Mouse (Mus musculus) kidney, adult 9 months (tissue): Measurements from ENCODE around the gene Gm44790.

Source experiments
- DNase-seq: peaks from one replicate; pipeline ENCODE4 v3.0.0; 2022

Gene Gm44790

DNA sequence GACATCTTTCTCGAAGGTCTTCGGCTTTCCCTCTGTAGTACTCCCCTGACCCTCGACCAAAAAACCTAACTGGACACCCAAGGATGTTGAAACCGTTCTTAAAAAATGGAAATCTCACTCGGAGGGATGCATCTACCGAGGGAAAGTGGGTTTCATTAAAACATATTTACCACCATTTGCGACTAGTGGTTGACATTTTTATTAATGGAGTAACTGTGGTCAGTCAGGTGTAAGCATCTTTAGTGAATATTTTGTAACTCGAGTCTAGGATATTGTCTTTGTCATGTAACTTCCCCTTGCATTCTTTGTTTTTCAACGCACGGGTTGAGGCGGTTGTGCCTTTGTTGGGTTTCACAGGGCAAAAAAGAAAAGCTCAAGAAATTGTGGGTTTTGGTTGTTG, 21.5 kb upstream of the Gm44790 start:
- no peak for DNase-seq

DNA sequence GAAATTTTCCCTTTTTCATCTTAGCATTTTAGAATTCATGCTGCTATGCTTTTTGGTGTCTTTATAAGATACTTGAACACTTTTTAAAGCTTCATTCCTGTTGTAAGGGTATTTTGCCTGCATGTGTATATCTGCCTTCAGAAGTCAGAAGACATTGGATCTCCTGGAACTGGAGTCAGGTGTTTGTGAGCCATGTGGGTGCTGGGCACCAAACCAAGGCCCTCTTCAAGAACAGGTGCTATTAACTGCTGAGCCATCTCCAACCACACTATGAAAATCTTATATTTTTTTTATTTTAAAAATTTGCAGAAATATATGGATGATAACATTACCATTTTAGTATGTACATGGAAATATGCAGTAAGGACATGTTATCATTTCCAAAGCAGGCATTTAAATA, 20.2 kb upstream of the Gm44790 start:
- no peak for DNase-seq

DNA sequence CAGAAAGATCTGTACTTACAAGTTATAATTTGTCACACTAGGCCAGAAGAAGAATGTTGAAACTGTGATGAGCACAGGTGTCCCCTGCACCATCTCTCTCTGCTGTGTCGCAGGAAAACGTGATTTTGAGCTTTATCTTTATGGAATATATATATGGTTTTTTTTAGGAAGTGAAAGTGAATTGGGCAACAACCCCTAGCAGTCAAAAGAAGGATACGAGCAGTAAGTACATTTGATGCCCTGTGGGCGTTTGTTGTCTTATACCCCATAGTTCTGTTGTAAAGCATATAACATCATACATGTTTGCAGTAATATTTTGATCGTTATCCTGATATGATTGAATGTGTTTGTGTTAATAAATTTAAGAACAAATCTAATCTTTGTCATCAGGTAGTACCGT, 7.7 kb upstream of the Gm44790 start:
- no peak for DNase-seq

DNA sequence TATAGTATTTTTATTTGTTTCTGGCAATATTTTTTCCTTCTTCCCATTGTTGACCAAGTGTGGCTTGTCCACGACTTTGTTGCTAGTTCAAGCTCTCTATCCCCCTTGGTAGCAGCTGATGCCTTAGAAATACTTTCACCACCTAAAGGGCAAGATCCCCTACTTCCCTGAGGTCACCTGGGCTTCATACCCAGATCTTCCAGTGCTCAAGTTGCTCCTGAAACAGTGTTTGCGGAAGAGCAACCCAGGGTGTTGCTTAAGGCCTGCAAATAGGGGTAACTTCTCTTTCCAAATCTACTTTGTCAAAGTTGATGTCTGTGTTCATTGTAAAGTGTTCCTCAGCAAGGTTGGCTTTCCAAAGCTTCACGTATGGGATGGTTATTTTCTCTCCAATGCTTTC, 7.2 kb upstream of the Gm44790 start:
- DNase-seq: no peak

DNA sequence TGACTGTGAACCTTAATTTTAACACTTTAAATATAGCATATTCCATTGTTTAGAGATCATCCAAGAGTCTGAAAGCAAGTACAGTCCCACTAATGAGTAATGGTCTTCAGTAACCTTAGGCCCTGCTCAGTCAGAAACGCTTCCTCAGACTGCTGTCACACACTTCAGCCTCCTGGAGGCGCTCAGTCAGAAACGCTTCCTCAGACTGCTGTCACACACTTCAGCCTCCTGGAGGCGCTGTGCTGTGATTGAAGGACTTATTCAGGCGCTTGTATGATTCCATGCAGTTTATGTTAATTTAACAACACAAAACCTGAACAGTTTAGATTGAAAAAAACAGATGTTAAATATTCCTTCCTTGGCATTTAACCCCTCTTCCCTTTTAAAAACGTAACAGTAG, 6.0 kb upstream of the Gm44790 start:
- DNase-seq: no peak

DNA sequence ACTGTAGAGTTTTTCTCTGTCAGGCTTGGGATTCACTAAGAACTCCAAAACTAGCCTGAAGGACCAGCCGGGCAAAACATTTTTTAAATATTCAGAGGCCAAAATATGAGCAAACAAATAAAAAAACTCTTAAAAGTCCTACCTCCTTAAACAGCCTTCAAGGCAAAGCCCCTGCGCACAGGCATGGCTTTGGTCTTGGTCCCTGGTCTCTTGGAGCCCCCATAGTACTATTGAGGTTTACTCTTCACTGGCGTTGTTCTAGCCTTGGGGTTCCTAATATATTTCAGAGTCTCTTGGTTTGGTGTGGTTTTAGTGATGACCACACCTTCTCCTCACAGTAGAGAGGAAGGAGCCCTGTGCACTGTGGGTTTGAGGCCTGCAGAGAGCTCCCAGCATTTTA, 5.1 kb downstream of the Gm44790 start:
- no peak for DNase-seq

DNA sequence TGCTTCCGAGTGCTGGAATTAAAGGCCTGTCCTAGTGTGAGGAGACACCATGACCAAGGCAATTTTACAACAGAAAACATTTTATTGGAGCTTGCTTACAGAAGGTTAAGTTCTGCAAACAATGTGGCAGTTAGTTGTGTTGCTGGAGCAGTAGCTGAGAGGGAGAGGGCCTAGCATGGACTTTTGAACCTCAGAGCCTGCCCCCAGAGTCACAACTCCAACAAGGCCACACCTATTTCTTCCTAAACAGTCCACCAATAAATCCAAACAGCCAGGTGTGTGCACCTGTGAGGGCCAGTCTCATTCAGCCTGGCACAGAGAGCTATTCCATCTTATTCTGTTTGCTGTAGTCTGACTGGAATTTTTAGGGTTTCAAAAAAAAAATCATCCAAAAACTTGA, 7.2 kb downstream of the Gm44790 start:
- no peak for DNase-seq

DNA sequence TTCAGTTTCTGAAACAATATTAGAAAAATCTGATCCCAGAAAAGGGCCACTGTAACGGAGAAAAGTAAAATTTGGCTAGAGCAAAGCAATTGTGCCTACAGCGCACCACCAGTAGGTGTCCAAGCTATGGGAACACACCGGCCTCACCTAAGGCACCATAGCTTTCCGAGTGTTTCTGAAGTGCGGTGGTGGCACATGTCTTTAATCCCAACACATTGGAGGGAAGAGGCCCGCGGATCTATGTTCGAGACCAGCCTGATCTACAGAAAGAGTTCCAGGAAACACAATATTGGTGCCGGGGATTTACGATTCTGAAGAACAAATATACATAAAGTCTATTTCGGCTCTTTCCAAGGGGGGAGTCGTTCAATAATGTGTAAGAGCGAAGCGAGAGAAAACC, 11.3 kb downstream of the Gm44790 start:
- DNase-seq: peak; percentile 72

DNA sequence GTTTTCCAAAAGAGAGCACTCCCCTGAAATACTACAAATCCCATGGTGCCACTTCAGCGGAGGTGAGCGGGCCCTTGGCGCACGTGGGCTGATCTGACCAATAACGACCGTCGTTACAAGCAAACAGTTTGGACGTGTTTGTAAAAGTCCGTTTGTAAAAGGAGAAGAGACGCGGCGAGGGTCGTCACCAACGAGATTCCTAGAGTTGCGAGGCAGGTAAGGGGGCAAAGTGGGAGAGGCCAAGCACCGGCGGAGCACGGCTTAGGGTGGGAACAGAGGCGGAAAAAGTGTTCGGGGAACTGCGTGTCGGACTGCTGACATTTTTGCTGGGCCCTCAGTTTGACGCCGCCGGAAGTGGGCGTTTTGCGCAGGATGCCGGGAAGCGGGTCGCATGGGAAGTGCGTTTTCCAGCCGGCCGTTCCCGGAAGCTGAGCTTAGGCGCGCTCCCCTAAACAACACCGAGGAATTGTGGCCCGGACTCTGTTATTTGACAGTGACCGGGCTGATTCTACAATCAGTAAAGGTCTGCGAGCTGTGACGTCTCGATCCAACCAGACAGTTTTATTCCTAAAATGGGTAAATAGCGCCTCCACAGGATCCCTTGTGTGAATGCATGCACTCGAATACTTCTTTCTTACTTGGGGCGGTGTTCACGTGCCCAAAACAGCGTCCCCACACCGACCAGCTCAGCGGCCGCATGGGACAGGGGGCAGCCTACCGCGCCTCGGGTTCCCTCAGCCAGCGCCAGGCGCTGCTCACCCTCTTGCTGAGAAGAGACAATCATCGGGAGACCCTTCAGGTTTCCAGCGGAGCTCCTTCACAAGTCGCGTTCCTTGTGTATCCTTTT, 12.0 kb downstream of the Gm44790 start, which contains the start of gene C87436:
TSS of gene C87436 (plus strand) at position 103 of the 847 bp plus-strand sequence.
- peak; percentile 97 for DNase-seq

DNA sequence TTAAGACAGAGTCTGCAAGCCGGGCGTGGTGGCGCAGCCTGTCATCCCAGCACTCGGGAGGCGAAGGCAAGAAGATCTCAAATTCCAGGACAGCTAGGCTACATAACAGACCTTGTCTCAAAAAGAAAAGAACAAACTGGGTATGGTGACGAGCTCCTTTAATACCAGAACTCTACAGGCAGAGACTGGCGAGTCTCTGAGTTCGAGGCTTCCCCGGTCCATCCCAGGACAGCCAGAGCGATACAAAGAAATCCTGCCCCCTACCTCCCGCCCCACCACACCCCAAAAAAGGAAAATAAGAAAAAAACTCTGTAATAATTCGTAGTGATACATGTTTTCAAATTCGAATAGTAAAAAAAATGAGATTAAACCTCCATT, 12.7 kb downstream of the Gm44790 start:
- DNase-seq: no peak

DNA sequence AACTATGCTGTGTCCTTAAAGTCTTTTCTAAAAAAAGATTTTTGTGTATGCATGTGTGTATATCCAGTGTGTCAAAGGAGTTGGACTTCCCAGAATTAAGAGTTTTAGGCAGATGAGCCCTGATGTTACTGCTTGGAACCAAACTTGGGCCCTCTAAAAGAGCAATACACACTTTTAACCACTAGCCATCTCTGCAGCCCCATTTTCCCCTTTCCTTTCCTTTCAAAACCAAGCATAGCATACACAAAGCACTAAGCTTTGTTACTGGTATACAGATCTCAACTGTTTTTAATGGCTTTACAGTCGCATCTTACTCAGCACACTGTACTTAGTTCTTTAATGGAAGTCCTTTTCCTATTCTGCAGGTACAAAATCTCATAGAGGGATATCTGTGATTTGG, 13.1 kb downstream of the Gm44790 start:
- no peak for DNase-seq

DNA sequence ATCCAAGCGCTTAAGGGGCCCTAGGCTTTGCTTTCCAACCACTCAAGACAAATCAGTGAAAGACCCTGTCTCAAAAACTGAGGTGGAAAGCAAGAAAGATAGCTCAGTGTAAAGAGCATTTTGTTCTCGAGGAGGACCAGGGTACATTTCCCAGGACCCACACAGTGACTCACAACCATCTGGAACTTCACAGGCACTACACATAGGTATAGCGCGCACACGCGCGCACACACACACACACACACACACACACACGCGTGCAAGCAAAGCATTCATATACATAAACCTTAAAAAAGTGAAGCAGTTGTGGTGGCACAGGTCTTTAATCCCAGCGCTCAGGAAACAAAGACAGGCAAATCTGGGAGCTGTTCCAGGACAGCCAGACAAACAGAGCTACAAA, 15.1 kb downstream of the Gm44790 start:
- no peak for DNase-seq

DNA sequence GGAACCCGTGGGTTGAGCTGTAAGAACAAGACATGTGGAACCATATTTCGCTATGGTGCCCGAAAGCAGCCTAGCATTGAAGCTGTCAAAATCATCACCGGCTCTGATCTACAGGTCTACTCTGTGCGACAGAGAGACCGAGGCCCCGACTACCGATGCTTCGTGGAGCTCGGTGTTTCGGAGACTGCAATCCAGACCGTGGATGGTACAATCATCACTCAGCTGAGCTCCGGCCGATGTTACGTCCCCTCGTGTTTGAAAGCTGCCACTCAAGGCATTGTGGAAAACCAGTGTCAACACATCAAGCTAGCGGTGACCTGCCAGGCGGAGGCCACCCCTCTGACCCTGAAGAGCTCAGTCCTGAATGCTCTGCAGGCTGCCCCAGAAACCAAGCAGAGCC, 19.1 kb downstream of the Gm44790 start:
- DNase-seq: no peak

DNA sequence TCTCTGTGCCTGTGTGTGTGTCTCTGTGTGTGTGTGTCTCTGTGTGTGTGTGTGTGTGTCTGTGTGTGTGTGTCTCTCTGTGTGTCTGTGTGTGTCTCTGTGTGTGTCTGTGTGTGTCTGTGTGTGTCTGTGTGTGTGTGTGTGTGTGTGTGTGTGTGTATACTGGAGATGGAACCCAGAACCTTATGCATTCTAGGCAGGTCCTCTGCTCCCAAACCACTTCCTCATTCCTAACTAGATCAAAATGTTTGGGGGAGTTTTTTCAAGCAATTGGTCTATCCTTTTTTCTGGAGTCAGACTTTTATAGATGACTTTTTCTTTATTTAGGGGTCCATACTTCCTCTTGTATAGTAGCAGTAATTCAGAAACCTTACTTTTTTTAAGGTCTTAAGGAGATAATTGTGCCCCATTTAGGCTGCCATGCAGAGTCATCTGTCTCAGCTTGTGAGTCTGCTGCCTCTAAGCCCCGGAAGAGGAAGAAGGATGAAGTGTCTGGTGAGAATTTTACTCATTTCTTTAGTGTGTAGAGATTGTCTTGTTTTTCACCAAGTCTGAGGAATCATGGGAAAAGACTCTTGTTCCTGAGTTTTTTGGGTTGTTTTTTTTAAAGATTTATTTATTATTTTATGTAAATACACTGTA, 20.6 kb downstream of the Gm44790 start:
- no peak for DNase-seq

DNA sequence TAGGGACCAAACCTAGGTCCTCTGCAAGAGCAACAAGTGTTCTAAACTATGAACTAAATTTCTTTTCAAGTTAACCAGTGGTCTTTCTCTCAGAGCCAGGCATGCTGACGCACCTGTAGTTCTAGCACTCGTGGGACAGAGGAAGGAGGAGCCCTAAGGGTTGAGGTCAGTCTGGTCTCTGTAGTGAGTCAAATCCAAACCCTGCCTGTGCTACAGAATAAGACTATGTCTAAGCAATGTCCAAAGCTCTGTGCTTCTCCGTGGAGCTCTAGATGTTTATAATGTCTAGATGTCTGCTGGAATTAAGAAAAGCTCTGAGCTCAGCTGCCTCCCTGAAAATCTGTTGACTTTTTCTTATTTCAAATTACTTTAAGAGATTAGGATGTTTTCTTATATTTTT, 30.3 kb downstream of the Gm44790 start:
- no peak for DNase-seq

DNA sequence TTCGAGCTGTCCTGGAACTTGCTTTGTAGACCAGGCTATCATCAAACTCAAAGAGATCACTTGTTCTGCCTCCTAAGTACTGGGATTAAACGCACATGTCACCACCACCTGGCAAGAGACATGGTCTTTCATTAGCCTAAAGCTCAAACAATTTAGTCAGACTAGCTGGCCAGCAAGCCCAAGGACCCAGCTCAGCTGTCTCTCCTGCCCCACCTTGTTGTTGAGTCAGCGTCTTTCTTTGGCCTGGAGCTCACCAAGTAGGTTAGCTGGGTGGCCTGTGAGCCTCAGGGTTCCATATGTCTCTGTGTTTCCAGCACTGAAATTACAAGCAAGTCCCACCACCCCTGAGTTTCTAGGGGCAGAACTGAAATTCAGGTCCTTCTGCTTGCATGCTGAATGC, 36.6 kb downstream of the Gm44790 start:
- no peak for DNase-seq

DNA sequence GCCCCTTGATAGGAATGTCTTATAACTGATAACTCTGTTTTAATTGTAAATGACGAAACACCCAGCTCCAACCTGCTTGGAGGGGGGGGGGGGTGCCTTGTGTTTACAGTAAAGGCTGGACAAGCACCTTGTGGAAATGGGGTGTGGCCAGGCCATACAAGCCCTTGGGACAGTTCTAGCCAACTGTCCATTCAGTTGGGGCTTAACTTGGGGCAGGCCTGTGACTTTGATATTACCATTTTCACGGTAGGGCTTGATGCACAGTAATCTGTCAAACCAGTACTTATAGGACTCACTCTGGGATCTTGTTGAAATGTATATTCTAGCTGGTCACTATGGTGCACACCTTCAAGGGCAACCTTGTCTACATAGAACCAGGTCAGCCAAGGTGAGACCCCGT, 44.9 kb downstream of the Gm44790 start:
- DNase-seq: no peak

DNA sequence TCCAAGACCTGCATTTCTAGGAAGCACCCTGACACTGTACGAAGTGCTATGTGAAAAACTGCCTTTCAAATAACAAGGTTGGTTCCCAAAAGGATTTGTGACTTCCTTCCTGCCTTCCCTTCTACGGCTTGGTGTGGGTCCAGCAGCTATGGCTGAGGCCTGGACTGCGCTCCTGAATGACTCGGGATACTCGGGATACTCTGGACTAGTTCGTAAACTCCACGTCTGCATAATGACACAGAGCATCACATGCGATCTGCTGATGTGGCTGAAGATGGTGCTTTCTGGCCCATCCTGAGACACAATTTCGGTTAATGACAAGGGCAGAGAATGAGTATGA, 45.3 kb downstream of the Gm44790 start:
- no peak for DNase-seq

DNA sequence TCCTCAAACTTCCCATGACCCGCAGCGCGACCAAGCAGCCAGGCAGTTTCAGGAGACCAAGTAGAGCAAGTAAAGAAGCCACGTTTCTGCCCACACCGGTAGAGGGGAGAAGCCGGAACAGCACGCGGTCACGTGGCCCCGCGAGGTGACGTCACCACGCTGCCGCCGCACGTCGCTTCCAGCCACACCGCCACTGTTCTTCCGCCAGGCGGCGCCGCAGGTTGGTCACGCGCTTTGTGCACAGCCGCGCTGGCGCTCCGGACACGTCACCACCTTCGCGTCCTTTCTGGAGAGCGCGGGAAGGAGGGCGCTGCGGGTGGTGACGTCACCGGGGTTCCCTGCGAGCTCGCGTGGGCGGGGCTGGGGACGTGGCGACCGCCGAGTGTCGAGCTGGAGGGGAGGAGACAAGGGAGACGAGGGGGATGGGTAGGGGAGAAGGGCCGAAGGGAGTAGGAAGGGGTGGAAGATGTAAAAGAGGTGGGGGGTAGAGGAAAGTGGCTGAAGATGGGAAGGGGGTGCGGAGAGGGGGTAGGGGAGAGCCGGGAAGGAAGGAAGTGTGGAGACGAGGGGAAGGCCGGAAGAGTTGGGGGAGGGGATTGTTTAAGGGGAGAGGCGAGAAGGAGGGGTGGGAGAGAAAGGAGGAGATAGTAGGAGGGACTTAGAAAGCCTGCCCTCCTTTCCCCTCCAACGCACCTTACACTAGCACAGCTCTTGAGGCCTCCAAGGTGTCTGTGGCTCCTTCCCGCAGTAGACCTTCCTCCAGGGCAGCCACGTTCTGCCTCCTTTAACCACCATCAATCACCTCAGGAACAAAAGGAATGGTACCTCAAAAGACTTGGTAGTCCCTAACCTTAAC, 45.9 kb downstream of the Gm44790 start:
- DNase-seq: peak; percentile 99

DNA sequence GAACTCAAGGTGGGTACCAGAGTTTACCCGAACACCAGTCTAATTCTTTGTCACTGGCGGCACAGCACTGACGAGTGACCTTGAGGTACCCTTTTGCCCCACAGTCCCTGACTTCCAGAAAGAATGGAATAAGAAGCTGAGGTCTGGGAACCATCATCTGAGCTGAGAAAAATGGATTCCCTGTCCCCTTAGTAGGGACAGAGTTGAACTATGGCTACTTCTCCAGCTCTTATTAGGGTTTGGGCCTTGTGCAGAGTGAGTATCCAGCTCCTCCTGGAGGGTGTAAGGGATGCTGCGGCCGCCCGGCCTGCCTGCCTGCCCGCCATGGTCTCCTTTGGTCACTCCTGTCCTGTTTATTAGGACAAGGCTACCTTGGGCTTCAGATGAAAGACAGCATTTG, 46.6 kb downstream of the Gm44790 start:
- DNase-seq: peak; percentile 52

DNA sequence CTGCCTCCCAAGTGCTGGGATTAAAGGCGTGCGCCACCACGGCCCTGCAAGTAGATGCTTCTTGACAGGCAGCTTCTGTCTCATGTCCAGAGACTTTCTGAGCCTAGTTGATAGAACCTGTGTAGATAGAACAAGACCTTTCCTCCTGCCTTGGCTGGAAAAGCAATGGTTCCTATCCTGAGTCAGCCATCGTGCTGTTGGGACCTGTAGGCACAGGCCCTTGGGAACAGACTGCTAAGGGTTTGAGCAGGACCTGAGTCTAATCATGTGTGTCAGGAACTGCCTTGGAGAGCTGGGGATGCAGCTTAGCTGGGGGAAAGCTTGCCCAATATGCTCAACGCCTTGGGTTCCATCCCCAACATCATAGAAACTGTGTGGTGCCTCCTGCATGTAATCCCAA, 47.6 kb downstream of the Gm44790 start:
- DNase-seq: no peak

DNA sequence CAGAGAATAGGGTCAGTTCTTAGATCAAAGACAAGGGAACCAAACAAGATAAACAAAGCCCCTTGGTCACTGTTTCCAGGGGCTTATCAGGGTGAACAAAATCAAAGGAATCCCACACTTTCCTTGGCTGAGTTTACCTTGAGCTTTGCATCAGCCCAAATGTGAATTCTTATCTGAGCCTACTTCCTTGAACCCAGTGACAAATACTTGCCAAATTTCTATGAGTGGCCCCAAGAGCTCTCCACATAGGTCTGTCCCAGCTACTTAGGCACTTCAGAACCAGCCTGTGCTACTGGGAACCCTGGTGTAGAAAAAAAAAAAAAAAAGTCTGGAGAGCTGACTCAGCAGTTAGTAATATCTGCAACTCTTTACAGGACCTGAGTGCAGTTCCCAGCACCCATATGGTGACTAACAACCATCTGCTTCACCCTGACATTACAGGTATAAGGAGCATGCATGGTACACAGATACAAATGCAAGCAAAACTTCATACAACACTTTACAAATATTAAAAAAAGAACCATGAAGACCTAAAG, 48.3 kb downstream of the Gm44790 start:
- DNase-seq: no peak

DNA sequence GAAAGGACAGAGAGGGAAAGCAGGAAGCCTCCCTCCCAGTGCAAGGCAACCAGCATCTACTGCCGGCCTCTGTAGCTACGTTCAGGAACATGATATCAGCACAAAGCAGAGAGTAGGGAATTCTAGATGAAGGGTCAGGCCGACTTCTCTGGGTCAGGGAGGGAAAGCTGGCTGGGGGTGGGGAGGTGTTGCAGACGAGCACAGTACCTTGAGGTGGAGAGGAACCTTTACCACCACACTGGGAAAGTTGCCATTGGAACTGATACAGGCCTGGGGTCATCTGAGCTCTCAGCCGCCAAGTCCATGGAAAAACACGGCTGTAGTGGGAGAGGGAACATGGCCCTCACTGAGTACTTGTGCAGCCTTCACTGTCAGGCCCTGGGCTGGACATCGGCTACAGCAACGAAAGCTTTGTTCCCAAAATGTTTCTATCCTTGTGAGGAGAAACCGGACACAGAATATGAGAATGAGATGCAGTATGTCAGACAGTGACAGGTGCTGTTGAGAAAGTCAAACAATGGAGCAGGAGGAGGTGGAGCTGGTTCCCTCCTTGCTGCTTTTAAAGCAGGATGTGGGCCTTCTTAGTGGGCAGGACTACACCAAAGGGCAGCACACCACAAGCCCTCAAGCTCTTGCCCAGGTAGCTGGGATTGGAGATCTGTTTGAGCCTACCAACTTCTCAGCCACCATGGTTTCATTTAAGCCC, 49.2 kb downstream of the Gm44790 start:
- no peak for DNase-seq
